Mouse (Mus musculus): Measurements from ENCODE around the gene Gm21304. TPM values are rescaled to one million over a fixed set of nuclear protein-coding genes. Genes with fewer than 3 reads are reported as not detected.

Gene Gm21304
- polyA plus RNA-seq, 1 experiment from 2014 or later: not detected

GRCm38 (mm10) chr10:104214527-104214926, 46.2 kb downstream of the Gm21304 start:
- Histone ChIP-seq H3K4me1 (ENCODE audit: control insufficient read depth, insufficient read depth, low read depth, low read length) (no peaks in the 10 kb centered on the region), H3K4me3 (ENCODE audit: low read length) (no peak overlapping the region), H3K27ac (ENCODE audit: low read depth, low read length) (no peak overlapping the region), H3K9ac (ENCODE audit: low read depth, low read length) (no peak overlapping the region), H3K9me3 (ENCODE audit: control insufficient read depth, low read length) (no peaks in the 10 kb centered on the region), H3K27me3 (replicated peaks; ENCODE audit: control insufficient read depth, insufficient read depth, low read length) (no peaks in the 10 kb centered on the region), H3K36me3 (ENCODE audit: control insufficient read depth, insufficient read depth, low read length) (no peaks in the 10 kb centered on the region), H3K4me2 (ENCODE audit: low read length) (no peak overlapping the region)
- ATAC-seq: no peak
- WGBS: 90% methylated on average over 5 of the region's 5 CpGs

Other genes with a start within 250 kb of the Gm21304 start
- gene Gm21293, start 25.5 kb upstream of the Gm21304 start, polyA plus RNA-seq (2015; fragmentation: Nextera tagmentation; extraction: Ambion mirVana): not detected in 2 replicates
- gene Gm6763, start 17.0 kb upstream of the Gm21304 start, polyA plus RNA-seq (2015; fragmentation: Nextera tagmentation; extraction: Ambion mirVana): not detected in 2 replicates
- not detected in 2 replicates for gene Gm8764, start 8.5 kb upstream of the Gm21304 start, polyA plus RNA-seq (2015; fragmentation: Nextera tagmentation; extraction: Ambion mirVana)
- gene Gm21312, start 8.5 kb downstream of the Gm21304 start, polyA plus RNA-seq (2015; fragmentation: Nextera tagmentation; extraction: Ambion mirVana): not detected in 2 replicates
- not detected in 2 replicates for gene Gm20765, start 17.0 kb downstream of the Gm21304 start, polyA plus RNA-seq (2015; fragmentation: Nextera tagmentation; extraction: Ambion mirVana)
- not detected in 2 replicates for gene Gm4340, start 25.5 kb downstream of the Gm21304 start, polyA plus RNA-seq (2015; fragmentation: Nextera tagmentation; extraction: Ambion mirVana)